Mouse (Mus musculus) midbrain, embryonic 10.5 days (tissue): Measurements from ENCODE around the gene 2310033P09Rik. TPM values are rescaled to one million over a fixed set of nuclear protein-coding genes. Genes with fewer than 3 reads are reported as not detected.
"Not testable (repeated sequence)": the region's sequence is repeated elsewhere in the genome, so short reads cannot be mapped to it uniquely, and the experiment has no call there.

ENCODE experiments used
- DNase-seq: peaks from one replicate; pipeline ENCODE4 v3.0.0-alpha.2; 2017; ENCODE audit warnings: low spot score
- H3K27ac ChIP-seq: fragments of 300-500 bp; sonication (generic); replicated peaks from 2 replicates; pipeline ENCODE4 v1.5.1; 2016; ENCODE audit warnings: mild to moderate bottlenecking
- H3K27me3 ChIP-seq: fragments of 300-500 bp; sonication (generic); 2 replicates; pipeline ENCODE4 v1.6.1; 2016; ENCODE audit warnings: low read depth, mild to moderate bottlenecking; ENCODE audit not compliant: poor library complexity, severe bottlenecking
- H3K36me3 ChIP-seq: fragments of 300-500 bp; sonication (generic); 2 replicates; pipeline ENCODE4 v1.6.1; 2016; ENCODE audit warnings: mild to moderate bottlenecking, moderate library complexity
- H3K4me1 ChIP-seq: fragments of 300-500 bp; sonication (generic); 2 replicates; pipeline ENCODE4 v1.6.1; 2016
- H3K4me3 ChIP-seq: fragments of 300-500 bp; sonication (generic); 2 replicates; pipeline ENCODE4 v1.5.1; 2016; ENCODE audit warnings: mild to moderate bottlenecking, moderate library complexity
- H3K9me3 ChIP-seq: fragments of 300-500 bp; sonication (generic); replicated peaks from 2 replicates; pipeline ENCODE4 v1.6.1; 2016; ENCODE audit warnings: mild to moderate bottlenecking
- WGBS: fragments of 180-500 bp; shearing (Covaris S2); methylation state at CpG from one replicate; pipeline ENCODE4 v1.1.7; 2016; 5-methylcytosine and 5-hydroxymethylcytosine counted together
- polyA plus RNA-seq: library from polyadenylated mRNA; unstranded; fragments of >200 nt; fragmentation: Nextera tagmentation; extraction: Ambion mirVana; gene quantifications from 2 replicates; pipeline ENCODE4 v1.2.1, GENCODE M21; 2016

The 2310033P09Rik gene
- polyA plus RNA-seq, 1 experiment from 2014 or later: 52.2 TPM

DNA sequence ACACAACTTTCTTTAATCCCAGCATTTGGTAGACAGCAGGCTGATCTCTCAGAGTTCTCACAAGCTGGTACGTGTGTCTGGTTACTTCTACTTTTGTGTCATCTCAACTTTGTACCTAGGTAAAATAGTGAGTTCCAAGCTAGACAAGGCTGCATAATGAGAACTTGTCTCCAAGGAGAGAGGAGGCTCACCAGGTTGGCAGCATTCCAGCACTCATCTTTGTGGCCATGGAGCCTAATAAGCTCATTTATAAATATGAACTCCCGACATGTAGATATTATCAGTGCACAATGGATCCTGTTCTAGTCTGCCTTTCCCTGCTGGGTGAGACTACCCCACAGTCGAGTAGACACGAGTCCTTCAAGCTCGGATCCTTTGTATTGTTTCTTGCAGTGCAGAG, 1.5 kb downstream of the 2310033P09Rik start:
- H3K4me3 ChIP-seq: peak overlapping the region; percentile 95
- WGBS: 85% methylated on average over 5 of the region's 5 CpGs
- H3K4me1 ChIP-seq: peaks cover 33% of the 10 kb centered on the region
- H3K9me3 ChIP-seq: no peaks in the 10 kb centered on the region
- peaks cover 79% of the 10 kb centered on the region for H3K36me3 ChIP-seq
- no peaks in the 10 kb centered on the region for H3K27me3 ChIP-seq
- no peak overlapping the region for H3K27ac ChIP-seq
- DNase-seq: no peak

DNA sequence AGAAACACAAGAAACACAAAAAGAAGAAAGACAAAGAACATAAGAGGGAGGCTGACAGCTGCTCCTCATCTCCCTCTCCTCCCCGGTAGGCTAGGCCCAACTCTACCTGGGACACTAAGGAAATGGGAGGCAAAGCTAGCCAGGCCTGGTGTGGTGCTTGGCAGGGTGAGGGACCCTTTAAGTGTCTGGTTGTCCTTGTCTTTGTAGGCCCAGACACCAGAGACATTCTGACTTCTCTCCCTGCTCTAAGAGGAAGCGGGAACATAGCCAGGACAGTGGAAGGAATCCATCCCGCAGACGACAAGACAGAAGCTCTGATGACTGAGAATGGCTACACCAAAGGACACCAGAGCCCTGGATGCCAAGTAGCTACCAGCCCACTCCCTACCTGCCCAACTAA, 1.9 kb downstream of the 2310033P09Rik start:
- WGBS: 89% methylated on average over 4 of the region's 4 CpGs
- Histone ChIP-seq H3K36me3 (peaks cover 79% of the 10 kb centered on the region), H3K4me3 (no peak overlapping the region), H3K4me1 (peaks cover 33% of the 10 kb centered on the region), H3K9me3 (no peaks in the 10 kb centered on the region), H3K27me3 (no peaks in the 10 kb centered on the region), H3K27ac (no peak overlapping the region)
- no peak for DNase-seq

DNA sequence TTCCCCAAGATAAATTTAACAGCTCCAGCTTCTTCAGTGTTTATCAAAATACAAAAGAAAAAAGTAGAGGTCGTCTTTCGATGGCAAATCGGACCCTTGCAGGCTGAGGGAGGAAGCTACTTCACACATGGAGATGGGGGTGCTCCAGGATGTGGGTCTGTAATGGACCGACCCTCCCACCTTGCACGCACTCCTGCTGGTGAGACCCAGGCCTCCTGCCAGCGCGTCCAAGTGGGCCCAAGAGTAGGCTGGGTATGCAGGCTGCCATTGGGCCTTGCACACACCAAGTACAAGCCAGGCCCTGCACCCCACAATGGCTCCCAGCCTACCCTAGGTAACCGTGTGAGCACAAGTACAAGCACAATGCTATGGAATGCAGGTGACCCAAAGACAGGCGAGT, 3.4 kb downstream of the 2310033P09Rik start:
- H3K4me3 ChIP-seq, H3K27me3 ChIP-seq, H3K27ac ChIP-seq, H3K9me3 ChIP-seq, DNase-seq: not testable (repeated sequence)
- 95% methylated on average over 9 of the region's 9 CpGs for WGBS
- H3K36me3 ChIP-seq: peaks cover 78% of the 10 kb centered on the region
- peaks cover 33% of the 10 kb centered on the region for H3K4me1 ChIP-seq

DNA sequence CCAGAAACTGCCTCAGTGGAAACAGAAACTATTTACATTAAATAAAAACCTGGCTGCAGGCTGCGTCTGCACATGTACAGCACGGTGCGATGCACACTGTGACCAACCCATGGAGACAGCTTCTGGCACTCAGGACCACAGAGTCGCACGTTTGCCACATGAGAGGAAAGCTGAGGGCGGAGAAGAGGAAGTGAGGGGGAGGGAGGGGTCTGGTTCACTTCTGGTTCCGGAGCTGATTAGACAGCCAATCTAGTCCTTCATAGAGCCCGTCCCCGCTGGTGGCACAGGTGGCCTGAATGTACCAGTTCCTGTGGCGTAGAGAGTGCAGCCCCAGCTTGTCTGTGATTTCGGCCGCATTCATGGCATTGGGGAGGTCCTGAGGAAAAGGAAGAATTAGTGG, 4.2 kb downstream of the 2310033P09Rik start:
- peaks cover 33% of the 10 kb centered on the region for H3K4me1 ChIP-seq
- H3K36me3 ChIP-seq: peaks cover 76% of the 10 kb centered on the region
- not testable (repeated sequence) for H3K27me3 ChIP-seq, H3K4me3 ChIP-seq, DNase-seq, H3K27ac ChIP-seq, H3K9me3 ChIP-seq
- 90% methylated on average over 12 of the region's 12 CpGs for WGBS

DNA sequence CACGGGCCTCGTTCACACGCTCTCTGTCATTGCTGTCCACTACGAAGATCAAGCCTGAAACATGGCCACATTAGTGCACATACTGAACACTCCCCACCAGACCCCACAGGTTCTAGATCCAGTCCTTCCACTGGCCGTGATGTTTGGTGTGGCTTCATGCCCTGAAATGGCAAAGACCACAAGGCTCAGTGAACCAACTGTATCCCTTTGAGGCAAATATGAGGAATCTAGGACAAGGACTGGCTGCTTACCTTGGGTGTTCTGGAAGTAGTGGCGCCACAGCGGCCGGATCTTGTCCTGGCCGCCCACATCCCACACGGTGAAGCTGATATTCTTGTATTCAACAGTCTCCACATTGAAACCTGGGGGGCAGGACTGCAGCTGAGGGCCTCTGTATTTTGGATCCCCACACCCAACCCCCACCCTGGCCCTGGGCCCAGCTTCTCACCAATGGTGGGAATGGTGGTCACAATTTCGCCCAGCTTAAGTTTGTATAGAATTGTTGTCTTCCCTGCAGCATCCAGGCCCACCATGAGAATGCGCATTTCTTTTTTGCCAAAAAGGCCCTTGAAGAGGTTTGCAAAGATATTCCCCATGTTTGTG, 4.9 kb downstream of the 2310033P09Rik start:
- H3K27ac ChIP-seq: no peak overlapping the region
- DNase-seq: no peak
- H3K9me3 ChIP-seq: no peaks in the 10 kb centered on the region
- no peak overlapping the region for H3K4me3 ChIP-seq
- 95% methylated on average over 12 of the region's 12 CpGs for WGBS
- H3K27me3 ChIP-seq: no peaks in the 10 kb centered on the region
- H3K4me1 ChIP-seq: peaks cover 28% of the 10 kb centered on the region
- H3K36me3 ChIP-seq: peaks cover 82% of the 10 kb centered on the region

DNA sequence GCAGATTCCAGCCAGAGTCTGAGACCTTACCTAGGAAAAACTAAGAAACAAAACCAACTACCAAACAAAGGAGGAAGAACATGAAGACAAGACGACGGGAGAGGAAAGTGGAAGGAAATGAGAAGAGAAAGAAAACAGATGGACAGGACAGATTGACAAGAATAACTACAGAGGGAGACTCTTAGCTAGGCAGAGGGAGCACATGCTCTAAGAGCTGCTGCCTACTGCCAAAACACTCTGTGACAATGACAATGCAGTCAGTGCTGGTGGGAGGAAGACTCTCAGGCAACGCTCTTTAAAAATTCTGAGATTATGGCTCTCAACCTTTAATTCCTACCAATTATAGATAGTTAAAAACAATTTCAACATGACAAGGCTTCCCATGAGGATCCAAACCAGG, 8.8 kb downstream of the 2310033P09Rik start:
- H3K36me3 ChIP-seq: peaks cover 90% of the 10 kb centered on the region

DNA sequence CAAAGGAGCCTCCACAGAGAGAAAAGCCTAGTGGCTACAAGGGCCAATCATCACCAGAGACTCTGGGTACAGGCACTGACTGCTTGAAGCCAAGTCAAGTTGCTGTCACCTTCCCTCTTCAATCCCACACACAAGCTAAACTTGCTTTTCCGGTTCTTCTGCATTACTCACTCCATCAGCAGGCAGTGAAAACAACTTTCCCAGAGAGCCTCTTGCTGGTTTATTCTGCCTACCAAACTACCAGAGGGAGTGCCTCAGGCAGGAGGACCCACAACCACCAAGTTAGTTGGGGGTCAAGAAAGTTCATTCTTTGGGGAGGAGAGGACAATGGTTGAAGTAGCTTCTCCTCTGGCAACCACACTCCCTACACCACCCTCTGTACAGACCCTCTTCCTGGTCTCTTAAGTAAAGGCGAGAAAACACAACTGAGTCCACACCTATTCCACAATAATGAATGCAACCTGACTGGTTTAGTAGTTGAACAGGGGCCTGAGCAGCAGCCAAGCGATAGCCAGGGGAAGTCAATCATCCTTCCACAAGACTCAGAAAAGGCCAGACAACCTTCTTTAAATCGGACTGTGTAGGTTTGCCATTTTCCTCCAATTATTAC, 10.4 kb downstream of the 2310033P09Rik start:
- WGBS: 89% methylated on average over 4 of the region's 4 CpGs
- Histone ChIP-seq H3K4me3 (no peak overlapping the region), H3K27me3 (no peaks in the 10 kb centered on the region), H3K9me3 (no peaks in the 10 kb centered on the region), H3K4me1 (0 out of 2 replicates have a peak, but pooled peaks cover 9% of the 10 kb centered on the region), H3K36me3 (peaks cover 90% of the 10 kb centered on the region), H3K27ac (no peak overlapping the region)
- DNase-seq: no peak

More for the DNA sequence above, 8.8 kb downstream of the 2310033P09Rik start:
- Histone ChIP-seq H3K27ac (no peak overlapping the region), H3K4me3 (no peak overlapping the region), H3K27me3 (no peaks in the 10 kb centered on the region), H3K4me1 (0 out of 2 replicates have a peak, but pooled peaks cover 6% of the 10 kb centered on the region), H3K9me3 (no peaks in the 10 kb centered on the region)
- DNase-seq: no peak
- 88% methylated on average over 3 of the region's 3 CpGs for WGBS

DNA sequence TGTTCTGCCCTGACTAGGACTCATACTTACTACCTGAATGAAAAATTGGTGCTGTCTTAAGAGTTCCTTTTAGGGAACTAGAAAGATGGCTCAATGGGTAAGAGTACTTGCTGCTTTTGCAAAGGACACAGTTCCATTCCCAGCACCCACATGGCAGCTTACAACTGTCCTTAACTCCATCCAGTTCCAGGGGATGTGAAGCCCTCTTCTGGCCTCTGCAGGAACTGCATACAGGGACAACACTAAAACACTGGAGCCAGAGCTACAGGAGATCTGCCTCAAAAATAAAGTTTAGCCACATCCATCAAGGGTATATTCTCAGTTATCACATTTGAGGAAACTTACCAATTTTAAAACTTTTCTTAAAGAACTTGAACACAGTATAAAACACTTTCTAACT, 10.9 kb downstream of the 2310033P09Rik start:
- Histone ChIP-seq H3K36me3 (peaks cover 92% of the 10 kb centered on the region), H3K4me3 (no peak overlapping the region)
- peak; percentile 38 for DNase-seq

DNA sequence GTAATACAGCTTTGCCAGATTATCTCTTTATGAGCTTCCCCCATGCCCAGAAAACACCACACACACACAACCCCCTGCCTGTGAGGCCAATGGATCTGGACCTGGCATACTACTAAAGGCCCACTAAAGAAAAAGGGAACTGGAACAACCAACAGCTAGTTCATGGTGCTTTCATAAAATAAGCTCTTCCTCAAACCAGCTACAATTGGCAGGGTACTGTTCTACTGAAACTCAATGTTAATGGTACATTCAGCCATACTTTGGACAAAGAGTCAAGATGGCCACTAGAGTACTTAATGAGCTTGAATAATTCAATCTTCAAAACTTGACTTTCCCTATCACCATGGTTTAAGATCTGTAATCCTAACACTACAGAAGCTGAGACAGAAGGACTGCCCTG, 13.5 kb downstream of the 2310033P09Rik start:
- H3K9me3 ChIP-seq: no peaks in the 10 kb centered on the region
- H3K4me1 ChIP-seq: peaks cover 32% of the 10 kb centered on the region
- no peaks in the 10 kb centered on the region for H3K27me3 ChIP-seq
- H3K27ac ChIP-seq: no peak overlapping the region
- DNase-seq: no peak
- no peak overlapping the region for H3K4me3 ChIP-seq
- H3K36me3 ChIP-seq: peaks cover 73% of the 10 kb centered on the region

More for the DNA sequence above, 10.9 kb downstream of the 2310033P09Rik start:
- H3K4me1 ChIP-seq: peaks cover 13% of the 10 kb centered on the region; the same call in 1 of the 2 replicates
- no peaks in the 10 kb centered on the region for H3K27me3 ChIP-seq
- H3K9me3 ChIP-seq: no peaks in the 10 kb centered on the region
- H3K27ac ChIP-seq: no peak overlapping the region

DNA sequence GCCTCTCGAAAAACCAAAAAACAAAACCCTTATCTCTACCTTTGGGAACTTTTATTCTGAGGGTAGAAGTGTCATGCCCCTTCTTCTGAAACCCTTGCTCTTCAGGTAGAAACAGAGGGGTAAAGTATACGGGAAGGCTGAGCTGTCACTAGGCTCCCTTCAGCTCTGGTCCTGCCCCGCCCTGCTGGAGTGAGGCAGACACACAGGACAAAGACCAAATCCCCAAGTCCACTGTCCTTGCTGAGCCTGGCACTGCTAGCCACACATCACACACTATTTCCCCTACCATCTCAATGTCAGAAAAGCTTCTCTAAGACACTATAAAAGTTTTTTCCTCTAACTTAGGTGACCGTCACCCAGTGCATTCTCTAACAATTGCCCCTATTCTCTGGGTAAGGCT, 14.2 kb downstream of the 2310033P09Rik start:
- peaks cover 39% of the 10 kb centered on the region for H3K4me1 ChIP-seq
- DNase-seq: no peak
- no peaks in the 10 kb centered on the region for H3K9me3 ChIP-seq
- peaks cover 69% of the 10 kb centered on the region for H3K36me3 ChIP-seq
- H3K27me3 ChIP-seq: no peaks in the 10 kb centered on the region
- H3K4me3 ChIP-seq: no peak overlapping the region
- 93% methylated on average over 4 of the region's 4 CpGs for WGBS
- no peak overlapping the region for H3K27ac ChIP-seq

DNA sequence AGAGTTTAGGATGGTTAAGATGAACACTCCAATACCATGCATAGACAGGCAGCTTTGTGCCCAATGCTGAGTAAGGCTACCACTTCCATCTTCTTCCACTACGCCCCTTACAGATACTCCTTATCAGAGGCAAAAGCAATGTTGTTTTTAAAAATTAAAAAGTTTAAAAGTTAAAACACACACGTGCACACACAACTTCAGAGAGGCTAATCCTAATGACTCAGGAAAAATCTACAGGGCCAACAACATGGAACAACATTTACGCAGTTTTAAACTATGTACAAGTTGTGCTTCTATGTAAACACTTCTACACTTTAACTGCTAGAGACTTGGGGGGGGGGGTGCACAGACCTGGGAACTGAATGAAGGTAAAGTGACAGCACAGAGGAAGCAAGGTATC, 15.9 kb downstream of the 2310033P09Rik start:
- Histone ChIP-seq H3K9me3 (no peaks in the 10 kb centered on the region), H3K4me3 (no peak overlapping the region), H3K4me1 (peaks cover 47% of the 10 kb centered on the region), H3K36me3 (peaks cover 52% of the 10 kb centered on the region), H3K27ac (no peak overlapping the region), H3K27me3 (no peaks in the 10 kb centered on the region)
- DNase-seq: no peak
- 91% methylated on average over 3 of the region's 3 CpGs for WGBS

DNA sequence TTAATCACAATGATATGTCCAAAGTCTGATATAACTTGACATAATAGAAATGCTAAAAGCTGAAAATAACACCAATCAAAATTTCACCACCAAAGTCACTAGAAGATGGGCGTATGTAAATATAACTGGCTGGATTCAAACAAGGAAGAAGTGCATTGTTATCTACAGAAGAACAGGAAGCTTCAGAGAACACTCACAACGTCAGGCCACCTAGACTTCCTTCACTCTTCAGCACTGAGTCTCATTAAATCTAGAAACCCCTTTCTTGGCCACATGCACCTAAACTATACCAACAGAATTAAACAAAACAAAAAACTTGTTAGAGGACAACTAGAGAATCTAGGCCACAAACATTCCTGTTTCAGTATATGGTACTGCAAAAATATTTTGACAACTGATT, 16.3 kb downstream of the 2310033P09Rik start:
- Histone ChIP-seq H3K4me1 (peaks cover 49% of the 10 kb centered on the region), H3K4me3 (no peak overlapping the region), H3K36me3 (peaks cover 48% of the 10 kb centered on the region), H3K27ac (no peak overlapping the region), H3K9me3 (no peaks in the 10 kb centered on the region), H3K27me3 (no peaks in the 10 kb centered on the region)
- WGBS: 88% methylated on average over 2 of the region's 2 CpGs
- DNase-seq: no peak

DNA sequence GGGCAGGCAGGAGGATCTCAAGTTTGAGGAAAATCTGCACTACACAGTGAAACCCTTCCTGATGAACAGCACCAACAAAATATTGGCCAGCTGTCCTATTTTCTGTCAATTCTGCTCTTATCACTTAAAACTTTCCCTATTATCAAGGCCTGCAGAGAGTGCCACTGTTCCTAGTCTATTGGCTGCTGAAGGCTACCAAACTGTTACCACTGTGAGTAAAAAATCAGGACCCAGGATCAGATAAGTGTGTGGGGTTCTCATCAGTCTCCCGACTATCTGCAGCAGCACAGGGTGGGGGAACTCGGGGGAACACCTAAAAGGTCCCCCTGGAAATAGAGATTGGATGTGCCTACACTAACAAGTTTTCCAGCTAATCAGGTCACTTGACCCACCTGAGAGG, 17.0 kb downstream of the 2310033P09Rik start:
- no peaks in the 10 kb centered on the region for H3K27me3 ChIP-seq
- no peak overlapping the region for H3K4me3 ChIP-seq
- H3K36me3 ChIP-seq: peaks cover 41% of the 10 kb centered on the region
- no peak for DNase-seq
- H3K9me3 ChIP-seq: no peaks in the 10 kb centered on the region
- 85% methylated on average over 2 of the region's 2 CpGs for WGBS
- H3K4me1 ChIP-seq: peaks cover 49% of the 10 kb centered on the region
- no peak overlapping the region for H3K27ac ChIP-seq
